Mouse (Mus musculus): ENCODE measurements around the gene Klhl32. TPM values are rescaled to one million over a fixed set of nuclear protein-coding genes. Genes with fewer than 3 reads are reported as not detected.

Gene Klhl32
- polyA plus RNA-seq, 1 experiment from 2014 or later: 5.7 TPM

DNA sequence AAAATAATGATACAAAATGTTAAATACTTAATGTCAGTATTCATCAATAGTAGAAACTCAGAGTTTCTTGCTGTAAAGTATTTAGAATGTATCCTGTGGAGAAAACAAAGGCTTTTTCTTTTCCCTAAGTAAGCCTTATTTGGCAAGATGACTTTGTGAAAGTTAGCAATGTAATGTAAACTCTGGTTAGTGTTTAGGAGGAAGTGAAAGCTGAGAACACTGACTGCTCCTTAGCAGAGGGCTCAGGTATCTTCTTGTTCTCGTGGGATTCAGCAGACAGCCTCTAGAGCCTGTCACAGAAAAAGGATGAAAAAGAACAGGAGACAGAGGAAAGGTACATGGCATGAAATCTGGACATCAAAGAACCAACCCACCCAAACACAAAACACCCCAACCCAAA is 268.6 kb downstream of the Klhl32 start:
- Histone ChIP-seq H3K9me3 (ENCODE audit: control insufficient read depth, low read length) (no peaks in the 10 kb centered on the region), H3K27ac (ENCODE audit: low read depth, low read length) (no peak overlapping the region), H3K4me1 (replicated peaks; ENCODE audit: control insufficient read depth, insufficient read depth, low read length) (no peaks in the 10 kb centered on the region), H3K27me3 (ENCODE audit: control insufficient read depth, insufficient read depth, low read length) (no peaks in the 10 kb centered on the region), H3K4me3 (ENCODE audit: low read depth, low read length) (no peak overlapping the region), H3K4me2 (ENCODE audit: low read depth, low read length, severe bottlenecking) (no peak overlapping the region), H3K36me3 (ENCODE audit: control insufficient read depth, insufficient read depth, low read length) (no peaks in the 10 kb centered on the region; the same call in 1 of the 2 replicates), H3K9ac (ENCODE audit: low read length) (no peak overlapping the region)
- WGBS: 68% methylated on average over 1 of the region's 1 CpGs
- ATAC-seq (replicated peaks; ENCODE audit: low FRiP score) (no peak), DNase-seq (ENCODE audit: low spot score) (no peak)

DNA sequence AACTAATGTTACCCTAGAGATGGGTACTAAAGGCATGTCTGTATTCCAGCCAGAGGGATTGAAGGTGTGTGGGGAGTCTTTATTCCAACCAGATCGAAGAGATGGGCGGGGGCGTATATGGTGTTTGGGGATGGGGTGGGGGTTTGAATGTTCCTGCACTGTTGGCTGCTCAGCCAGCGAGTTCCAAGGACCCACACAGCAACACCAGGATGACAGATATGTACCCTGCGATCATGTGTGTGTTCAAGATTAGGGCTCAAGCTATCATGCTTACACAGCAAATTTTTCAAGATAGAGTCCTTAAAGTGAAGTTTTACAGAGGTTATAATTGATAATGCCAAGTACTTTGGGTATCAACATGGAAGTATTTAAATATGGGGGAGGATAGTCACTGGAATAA is 273.3 kb downstream of the Klhl32 start:
- Histone ChIP-seq H3K27me3 (ENCODE audit: control insufficient read depth, insufficient read depth, low read length) (no peaks in the 10 kb centered on the region), H3K4me3 (ENCODE audit: low read depth, low read length) (no peak overlapping the region), H3K27ac (ENCODE audit: low read depth, low read length) (no peak overlapping the region), H3K9ac (ENCODE audit: low read length) (no peak overlapping the region), H3K4me1 (replicated peaks; ENCODE audit: control insufficient read depth, insufficient read depth, low read length) (no peaks in the 10 kb centered on the region), H3K4me2 (ENCODE audit: low read depth, low read length, severe bottlenecking) (no peak overlapping the region), H3K36me3 (ENCODE audit: control insufficient read depth, insufficient read depth, low read length) (peaks cover 4% of the 10 kb centered on the region; the same call in 1 of the 2 replicates), H3K9me3 (ENCODE audit: control insufficient read depth, low read length) (no peaks in the 10 kb centered on the region)
- ATAC-seq (replicated peaks; ENCODE audit: low FRiP score) (no peak), DNase-seq (ENCODE audit: low spot score) (no peak)
- 98% methylated on average over 5 of the region's 5 CpGs for WGBS

DNA sequence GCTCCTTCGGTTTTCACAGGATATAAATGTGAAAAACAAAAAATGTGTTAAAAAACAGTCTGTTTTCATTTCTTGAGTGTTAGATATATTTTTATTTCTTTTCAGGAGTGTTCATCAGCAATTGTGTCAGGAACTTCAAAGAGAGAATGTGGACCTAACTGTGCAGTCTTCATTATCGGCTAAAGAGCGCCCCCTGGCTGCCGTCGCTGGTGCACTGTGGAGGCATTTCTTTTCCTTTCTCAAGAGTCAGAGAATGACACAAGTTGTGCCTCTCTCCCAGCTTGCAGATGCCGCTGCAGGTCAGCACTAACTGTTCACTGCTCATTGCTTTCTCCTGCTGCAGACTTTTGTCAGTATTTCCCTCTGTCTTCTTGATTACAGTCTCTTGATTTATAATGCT is 276.6 kb downstream of the Klhl32 start:
- 15% methylated on average over 6 of the region's 6 CpGs for WGBS
- no peak overlapping the region for H3K4me3 ChIP-seq (ENCODE audit: low read depth, low read length)

DNA sequence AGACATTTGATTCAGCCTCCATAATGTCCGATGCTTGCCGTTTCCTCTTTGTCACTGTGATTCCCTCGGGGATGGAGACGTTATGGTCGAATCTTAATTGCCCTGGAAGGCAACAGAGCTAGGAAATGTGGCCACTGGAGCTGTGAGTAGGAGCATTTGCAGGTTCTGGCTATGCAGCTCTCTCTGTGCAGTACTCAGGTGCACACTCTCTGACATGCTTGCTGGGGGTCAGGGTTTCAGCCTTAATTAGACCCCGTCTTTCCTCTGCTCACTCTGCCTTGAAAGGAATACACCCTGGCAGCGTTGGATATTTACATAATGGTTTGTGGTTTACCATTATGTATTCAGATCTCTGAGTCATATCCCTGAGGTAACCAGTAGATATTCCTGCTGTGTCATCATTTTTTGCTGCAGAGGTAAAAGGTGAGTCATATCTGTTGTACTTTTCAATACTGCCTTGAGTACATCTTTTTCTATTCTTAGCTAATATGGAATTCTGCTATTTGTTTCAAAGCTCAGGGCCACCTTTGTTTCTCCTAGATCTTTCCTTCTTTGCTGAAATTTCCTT is 281.9 kb downstream of the Klhl32 start:
- H3K9ac ChIP-seq (ENCODE audit: low read length): no peak overlapping the region
- no peak overlapping the region for H3K4me3 ChIP-seq (ENCODE audit: low read depth, low read length)
- H3K4me2 ChIP-seq (ENCODE audit: low read depth, low read length, severe bottlenecking): no peak overlapping the region
- no peaks in the 10 kb centered on the region for H3K36me3 ChIP-seq (ENCODE audit: control insufficient read depth, insufficient read depth, low read length)
- 89% methylated on average over 7 of the region's 7 CpGs for whole genome bisulfite sequencing
- H3K9me3 ChIP-seq (ENCODE audit: control insufficient read depth, low read length): no peaks in the 10 kb centered on the region
- ATAC-seq (replicated peaks; ENCODE audit: low FRiP score) (no peak), DNase-seq (ENCODE audit: low spot score) (no peak)
- H3K27me3 ChIP-seq (ENCODE audit: control insufficient read depth, insufficient read depth, low read length): no peaks in the 10 kb centered on the region
- H3K27ac ChIP-seq (ENCODE audit: low read depth, low read length): no peak overlapping the region
- H3K4me1 ChIP-seq (replicated peaks; ENCODE audit: control insufficient read depth, insufficient read depth, low read length): no peaks in the 10 kb centered on the region

More for the DNA sequence above, 276.6 kb downstream of the Klhl32 start:
- H3K9me3 ChIP-seq (ENCODE audit: control insufficient read depth, low read length): no peaks in the 10 kb centered on the region
- H3K9ac ChIP-seq (ENCODE audit: low read length): no peak overlapping the region
- peaks cover 4% of the 10 kb centered on the region; the same call in 1 of the 2 replicates for H3K36me3 ChIP-seq (ENCODE audit: control insufficient read depth, insufficient read depth, low read length)
- DNase-seq (ENCODE audit: low spot score) (peak; percentile 88), ATAC-seq (replicated peaks; ENCODE audit: low FRiP score) (peak; percentile 82)
- no peak overlapping the region for H3K4me2 ChIP-seq (ENCODE audit: low read depth, low read length, severe bottlenecking)
- H3K27ac ChIP-seq (ENCODE audit: low read depth, low read length): no peak overlapping the region
- no peaks in the 10 kb centered on the region for H3K4me1 ChIP-seq (replicated peaks; ENCODE audit: control insufficient read depth, insufficient read depth, low read length)
- no peaks in the 10 kb centered on the region for H3K27me3 ChIP-seq (ENCODE audit: control insufficient read depth, insufficient read depth, low read length)

DNA sequence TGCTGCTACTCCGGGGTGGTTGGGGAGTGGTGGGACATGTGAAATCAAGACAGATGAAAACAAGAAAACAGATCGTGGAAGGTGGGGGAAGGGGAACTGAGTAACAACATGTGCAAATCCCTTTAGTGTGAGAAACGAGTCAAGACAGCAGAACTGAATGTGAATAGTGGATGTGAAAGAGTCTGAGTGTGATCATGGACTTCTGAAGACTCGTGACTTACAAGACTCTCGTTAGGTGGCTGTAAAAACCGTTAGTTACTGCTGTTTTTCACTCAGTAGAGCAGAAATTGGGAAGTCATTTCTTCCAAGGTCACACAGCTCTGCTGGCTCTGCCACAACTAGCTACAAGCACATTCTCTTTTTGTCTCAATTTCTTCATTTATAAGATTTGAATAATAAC is 282.9 kb downstream of the Klhl32 start:
- no peak overlapping the region for H3K4me3 ChIP-seq (ENCODE audit: low read depth, low read length)
- H3K9me3 ChIP-seq (ENCODE audit: control insufficient read depth, low read length): no peaks in the 10 kb centered on the region
- no peak overlapping the region for H3K27ac ChIP-seq (ENCODE audit: low read depth, low read length)
- 66% methylated on average over 6 of the region's 6 CpGs for WGBS
- DNase-seq (ENCODE audit: low spot score) (no peak), ATAC-seq (replicated peaks; ENCODE audit: low FRiP score) (no peak)
- H3K27me3 ChIP-seq (ENCODE audit: control insufficient read depth, insufficient read depth, low read length): no peaks in the 10 kb centered on the region
- H3K9ac ChIP-seq (ENCODE audit: low read length): no peak overlapping the region
- no peak overlapping the region for H3K4me2 ChIP-seq (ENCODE audit: low read depth, low read length, severe bottlenecking)
- H3K36me3 ChIP-seq (ENCODE audit: control insufficient read depth, insufficient read depth, low read length): no peaks in the 10 kb centered on the region
- H3K4me1 ChIP-seq (replicated peaks; ENCODE audit: control insufficient read depth, insufficient read depth, low read length): no peaks in the 10 kb centered on the region

Other genes with a start within 250 kb of the Klhl32 start
- gene Ndufaf4, start 47.0 kb upstream of the Klhl32 start, polyA plus RNA-seq (2014; fragmentation: Nextera tagmentation; extraction: Ambion mirVana): 66.5 and 67.8 TPM in 2 replicates
- gene Gpr63, start 115.3 kb upstream of the Klhl32 start, polyA plus RNA-seq (2014; fragmentation: Nextera tagmentation; extraction: Ambion mirVana): 4.0 and 4.3 TPM in 2 replicates